Mouse (Mus musculus) bone marrow macrophage, adult 2 months (primary cell): ENCODE results near the gene Zfp609.

Experiments used
- CTCF ChIP-seq: IDR thresholded peaks from 2 replicates; pipeline ENCODE4 v1.5.1; 2012; ENCODE audit warnings: low read depth, mild to moderate bottlenecking, low read length, moderate library complexity
- POLR2A ChIP-seq: IDR thresholded peaks from 2 replicates; pipeline ENCODE4 v1.6.1; 2012; ENCODE audit warnings: mild to moderate bottlenecking, low read depth, low read length, borderline replicate concordance

DNA sequence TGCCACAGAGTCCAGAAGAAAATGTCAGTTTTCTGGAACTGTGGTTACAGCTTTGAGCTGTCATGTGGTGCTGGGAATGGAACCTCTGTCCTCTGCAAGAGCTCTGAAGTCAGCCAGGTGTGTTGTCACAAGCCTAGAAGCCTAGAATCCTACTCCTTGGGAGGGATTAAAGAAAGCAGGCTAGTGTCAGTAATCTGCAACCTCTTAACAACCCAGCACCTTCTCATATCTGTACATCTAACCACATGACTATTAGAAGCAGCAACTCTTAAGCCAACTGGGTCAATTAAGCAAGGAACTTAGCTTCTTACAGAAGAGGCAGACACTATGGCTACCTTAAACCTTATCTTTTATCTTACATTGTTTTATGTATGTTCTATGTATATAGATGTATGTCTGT, 9.6 kb upstream of the Zfp609 start:
- TF ChIP-seq CTCF (no peak), POLR2A (no peak)
